Mouse (Mus musculus) G1E (cell line): ENCODE measurements around the gene Arl5c. TPM values are rescaled to one million over a fixed set of nuclear protein-coding genes. Genes with fewer than 3 reads are reported as not detected.

Source experiments
- ATAC-seq: 2 replicates; pipeline ENCODE4 v1.8.0; 2016; ENCODE audit warnings: mild to moderate bottlenecking; ENCODE audit not compliant: insufficient number of reproducible peaks, poor library complexity, low FRiP score, severe bottlenecking; ENCODE audit errors: extremely low read depth
- DNase-seq: peaks from one replicate; pipeline ENCODE4 v3.0.0; 2012; ENCODE audit warnings: low spot score
- H3K27me3 ChIP-seq: 2 replicates; pipeline ENCODE4 v1.6.1; 2012; ENCODE audit warnings: mild to moderate bottlenecking, low read length, inconsistent platforms; ENCODE audit not compliant: insufficient read depth
- H3K36me3 ChIP-seq: replicated peaks from 2 replicates; pipeline ENCODE3; 2012; ENCODE audit warnings: mild to moderate bottlenecking, inconsistent platforms
- H3K4me1 ChIP-seq: 2 replicates; pipeline ENCODE4 v1.6.1; 2012; ENCODE audit warnings: low read depth, low read length, inconsistent platforms, mixed read lengths; ENCODE audit not compliant: insufficient read depth
- H3K4me3 ChIP-seq: 2 replicates; pipeline ENCODE4 v1.5.1; 2012; ENCODE audit warnings: low read depth, mild to moderate bottlenecking, inconsistent platforms, low read length, moderate library complexity, mixed read lengths
- H3K9me3 ChIP-seq: replicated peaks from 2 replicates; pipeline ENCODE4 v1.6.1; 2012; ENCODE audit warnings: inconsistent platforms
- CTCF ChIP-seq: IDR thresholded peaks from 2 replicates; pipeline ENCODE4 v1.5.1; 2012; ENCODE audit warnings: low read depth, low read length, inconsistent platforms, mixed read lengths
- GATA1 ChIP-seq: IDR thresholded peaks from 2 replicates; pipeline ENCODE4 v1.6.1; 2012; ENCODE audit warnings: borderline replicate concordance, low read length, inconsistent platforms, mixed read lengths
- GATA2 ChIP-seq: IDR thresholded peaks from 2 replicates; pipeline ENCODE4 v1.6.1; 2012; ENCODE audit warnings: low read depth, low read length, inconsistent platforms, borderline replicate concordance
- POLR2AphosphoS5 ChIP-seq: IDR thresholded peaks from 2 replicates; pipeline ENCODE4 v1.6.1; 2012; ENCODE audit warnings: low read depth, low read length, inconsistent platforms; ENCODE audit not compliant: insufficient replicate concordance
- TAL1 ChIP-seq: conservative IDR thresholded peaks from 2 replicates; pipeline ENCODE4 v1.6.1; 2012; ENCODE audit warnings: low read depth, low read length, inconsistent platforms, mixed read lengths
- polyA plus RNA-seq: library from polyadenylated mRNA; stranded (reverse); fragments of >175 nt; gene quantifications from 2 replicates; pipeline ENCODE4 v1.2.3, GENCODE M21; 2012
- total RNA-seq, 2 experiments: library from RNA; stranded (forward) in 1 of 2; stranded (reverse) in 1 of 2; fragments of 200-1000 nt in 1 of 2; fragments of >200 nt in 1 of 2; fragmentation: Nextera tagmentation in 1 of 2; gene quantifications; 2 replicates each; pipeline ENCODE4 v1.2.3; 2014 to 2017

Gene Arl5c
- total and polyA plus RNA-seq, 3 experiments = 0.44 TPM; not detected in 2

DNA sequence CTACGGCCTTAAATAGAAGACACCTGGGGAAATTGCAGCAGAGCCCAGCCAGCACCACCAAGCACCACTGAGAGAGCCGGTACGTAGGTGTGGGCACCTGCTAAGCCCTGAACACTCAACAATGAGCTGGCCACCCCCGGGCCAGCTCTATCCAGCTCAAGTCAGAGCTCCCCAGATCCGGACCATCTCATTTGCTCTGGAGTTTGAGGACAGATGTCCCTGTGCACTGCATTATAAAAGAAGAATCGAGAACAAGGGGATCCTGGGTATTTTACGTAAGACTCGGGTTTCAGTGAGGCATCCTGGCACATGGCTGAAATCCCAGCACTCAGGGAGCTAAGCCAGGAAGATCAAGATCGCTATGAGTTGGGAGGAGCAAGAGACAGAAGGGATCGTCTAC is 51.0 kb downstream of the Arl5c start:
- DNase-seq (no peak), ATAC-seq (no peak)
- peaks cover 27% of the 10 kb centered on the region for H3K36me3 ChIP-seq
- H3K27me3 ChIP-seq = no peaks in the 10 kb centered on the region
- no peaks in the 10 kb centered on the region for H3K9me3 ChIP-seq
- no peak overlapping the region for H3K4me3 ChIP-seq
- H3K4me1 ChIP-seq = peaks cover 51% of the 10 kb centered on the region
- TF ChIP-seq GATA1 = no peak
- no peak for TF ChIP-seq TAL1
- TF ChIP-seq CTCF = no peak
- no peak for TF ChIP-seq POLR2AphosphoS5
- TF ChIP-seq GATA2 = no peak

GRCm38 (mm10) chr11:97943256-97943655 is 52.7 kb downstream of the Arl5c start:
- Histone ChIP-seq H3K4me3 (no peak overlapping the region), H3K9me3 (no peaks in the 10 kb centered on the region), H3K27me3 (no peaks in the 10 kb centered on the region), H3K4me1 (peaks cover 33% of the 10 kb centered on the region), H3K36me3 (peaks cover 37% of the 10 kb centered on the region)
- DNase-seq (no peak), ATAC-seq (no peak)
- TF ChIP-seq POLR2AphosphoS5 (no peak), GATA1 (no peak), CTCF (no peak), TAL1 (no peak), GATA2 (no peak)

DNA sequence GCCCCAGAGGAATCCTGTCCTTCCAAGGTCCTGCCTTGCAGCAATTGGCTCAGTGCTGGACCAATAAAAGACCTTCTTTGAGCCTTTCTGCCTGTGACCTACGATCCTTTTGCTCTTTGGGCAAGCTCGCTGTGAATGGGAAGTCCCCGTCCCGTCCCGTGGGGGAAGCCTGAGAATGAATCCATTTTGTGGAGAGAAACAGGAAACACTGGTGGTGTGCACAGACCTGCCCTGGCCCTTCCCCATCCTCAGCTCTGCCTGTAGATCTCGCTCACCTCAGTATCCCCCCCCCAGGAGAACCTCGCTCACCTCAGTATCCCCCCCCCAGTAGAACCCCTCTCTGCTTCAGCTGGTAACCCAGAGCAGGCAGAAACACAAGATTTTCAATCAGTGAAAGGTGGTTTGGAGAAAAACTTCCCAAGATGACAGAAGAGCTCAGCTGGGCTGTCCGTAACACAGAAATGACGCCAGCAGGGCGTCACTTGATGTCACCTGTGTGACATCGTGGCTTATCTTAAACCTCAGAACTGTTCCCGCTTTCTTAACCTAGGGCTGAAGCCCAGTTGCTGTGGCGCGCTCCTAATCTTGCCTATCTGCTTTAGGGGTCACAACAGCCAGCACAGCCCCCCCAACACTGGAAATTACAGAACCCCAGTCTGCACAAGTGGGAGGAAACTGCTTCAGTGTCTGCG is 53.4 kb downstream of the Arl5c start:
- DNase-seq (no peak), ATAC-seq (no peak)
- H3K36me3 ChIP-seq = peaks cover 41% of the 10 kb centered on the region
- peaks cover 28% of the 10 kb centered on the region for H3K4me1 ChIP-seq
- TF ChIP-seq POLR2AphosphoS5 = no peak
- TF ChIP-seq GATA2 = no peak
- TF ChIP-seq GATA1 = no peak
- no peak for TF ChIP-seq CTCF
- no peak for TF ChIP-seq TAL1
- H3K4me3 ChIP-seq = no peak overlapping the region
- no peaks in the 10 kb centered on the region for H3K27me3 ChIP-seq
- H3K9me3 ChIP-seq = no peaks in the 10 kb centered on the region

Other genes starting within 250 kb of the Arl5c start
- 13.5 and 20.8 TPM in 2 replicates for gene Cwc25, start 229.6 kb downstream of the Arl5c start, total RNA-seq (2014; fragmentation: Nextera tagmentation)
- 25.5 and 27.4 TPM in 2 replicates for gene Cwc25, start 229.6 kb downstream of the Arl5c start, total RNA-seq (2017)
- 22.5 and 23.2 TPM in 2 replicates for gene Cwc25, start 229.6 kb downstream of the Arl5c start, polyA plus RNA-seq
- not detected in 2 replicates for gene 1700001P01Rik, start 220.3 kb downstream of the Arl5c start, total RNA-seq (2014; fragmentation: Nextera tagmentation)
- gene 1700001P01Rik, start 220.3 kb downstream of the Arl5c start, total RNA-seq (2017) = 0.23 and 0.33 TPM in 2 replicates
- 0.09 TPM in 1 of 2 replicates, not detected in the other for gene 1700001P01Rik, start 220.3 kb downstream of the Arl5c start, polyA plus RNA-seq
- 580 and 589 TPM in 2 replicates for gene Rpl23, start 213.7 kb downstream of the Arl5c start, total RNA-seq (2014; fragmentation: Nextera tagmentation)
- 1,583 and 1,694 TPM in 2 replicates for gene Rpl23, start 213.7 kb downstream of the Arl5c start, total RNA-seq (2017)
- gene Rpl23, start 213.7 kb downstream of the Arl5c start, polyA plus RNA-seq = 255 and 258 TPM in 2 replicates
- gene Lasp1, start 197.2 kb downstream of the Arl5c start, total RNA-seq (2014; fragmentation: Nextera tagmentation) = 31.0 and 37.1 TPM in 2 replicates
- 53.4 and 122 TPM in 2 replicates for gene Lasp1, start 197.2 kb downstream of the Arl5c start, total RNA-seq (2017)
- gene Lasp1, start 197.2 kb downstream of the Arl5c start, polyA plus RNA-seq = 49.6 and 71.7 TPM in 2 replicates
- gene B230217C12Rik, start 155.4 kb downstream of the Arl5c start, total RNA-seq (2014; fragmentation: Nextera tagmentation) = not detected in 2 replicates
- gene B230217C12Rik, start 155.4 kb downstream of the Arl5c start, total RNA-seq (2017) = 0.16 TPM in 1 of 2 replicates, not detected in the other
- not detected in 2 replicates for gene B230217C12Rik, start 155.4 kb downstream of the Arl5c start, polyA plus RNA-seq
- gene Fbxo47, start 112.0 kb downstream of the Arl5c start, total RNA-seq (2014; fragmentation: Nextera tagmentation) = 0.58 and 1.9 TPM in 2 replicates
- 0.55 and 0.70 TPM in 2 replicates for gene Fbxo47, start 112.0 kb downstream of the Arl5c start, total RNA-seq (2017)
- not detected in 2 replicates for gene Fbxo47, start 112.0 kb downstream of the Arl5c start, polyA plus RNA-seq
- gene Plxdc1, start 9.7 kb downstream of the Arl5c start, total RNA-seq (2014; fragmentation: Nextera tagmentation) = not detected in 2 replicates
- 0.06 and 0.11 TPM in 2 replicates for gene Plxdc1, start 9.7 kb downstream of the Arl5c start, total RNA-seq (2017)
- 0.03 TPM in 2 replicates for gene Plxdc1, start 9.7 kb downstream of the Arl5c start, polyA plus RNA-seq
- 1.4 TPM in 1 of 2 replicates, not detected in the other for gene Cacnb1, start 26.9 kb upstream of the Arl5c start, total RNA-seq (2014; fragmentation: Nextera tagmentation)
- gene Cacnb1, start 26.9 kb upstream of the Arl5c start, total RNA-seq (2017) = 0.05 and 0.41 TPM in 2 replicates
- 0.61 and 0.63 TPM in 2 replicates for gene Cacnb1, start 26.9 kb upstream of the Arl5c start, polyA plus RNA-seq
- 3,100 and 3,267 TPM in 2 replicates for gene Rpl19, start 30.5 kb upstream of the Arl5c start, total RNA-seq (2014; fragmentation: Nextera tagmentation)
- 2,161 and 2,395 TPM in 2 replicates for gene Rpl19, start 30.5 kb upstream of the Arl5c start, total RNA-seq (2017)
- gene Rpl19, start 30.5 kb upstream of the Arl5c start, polyA plus RNA-seq = 2,216 and 2,673 TPM in 2 replicates
- not detected in 2 replicates for gene Stac2, start 57.3 kb upstream of the Arl5c start, total RNA-seq (2014; fragmentation: Nextera tagmentation)
- 0.05 TPM in 1 of 2 replicates, not detected in the other for gene Stac2, start 57.3 kb upstream of the Arl5c start, total RNA-seq (2017)
- not detected in 2 replicates for gene Stac2, start 57.3 kb upstream of the Arl5c start, polyA plus RNA-seq
- 43.7 and 55.3 TPM in 2 replicates for gene Fbxl20, start 154.2 kb upstream of the Arl5c start, total RNA-seq (2014; fragmentation: Nextera tagmentation)
- gene Fbxl20, start 154.2 kb upstream of the Arl5c start, total RNA-seq (2017) = 22.4 and 23.7 TPM in 2 replicates
- 12.9 and 13.2 TPM in 2 replicates for gene Fbxl20, start 154.2 kb upstream of the Arl5c start, polyA plus RNA-seq
- 168 and 188 TPM in 2 replicates for gene Med1, start 197.1 kb upstream of the Arl5c start, total RNA-seq (2014; fragmentation: Nextera tagmentation)
- 38.9 and 44.2 TPM in 2 replicates for gene Med1, start 197.1 kb upstream of the Arl5c start, total RNA-seq (2017)
- gene Med1, start 197.1 kb upstream of the Arl5c start, polyA plus RNA-seq = 16.6 and 18.0 TPM in 2 replicates
- gene Cdk12, start 206.9 kb upstream of the Arl5c start, total RNA-seq (2014; fragmentation: Nextera tagmentation) = 84.8 and 93.7 TPM in 2 replicates
- 45.5 and 54.0 TPM in 2 replicates for gene Cdk12, start 206.9 kb upstream of the Arl5c start, total RNA-seq (2017)
- gene Cdk12, start 206.9 kb upstream of the Arl5c start, polyA plus RNA-seq = 17.4 and 20.4 TPM in 2 replicates